ENCODE assay signal across 9 mouse cellular contexts in genomic region chr4:156033476-156034119, GRCm38 (mm10). TPM values are rescaled to one million over a fixed set of nuclear protein-coding genes. Genes with fewer than 3 reads are reported as not detected.
A peak's percentile ranks its signal among the peaks of the same experiment; 100 is the strongest.
DNase-seq lines count a peak whose midpoint lies in the region; ATAC-seq and TF ChIP-seq lines count a peak whose summit lies in the region.
"Had no signal": no experiment of that assay in that cellular context is flagged by ENCODE, and none has a peak within 500 bp of the region (broad histone marks: within the 10 kb centered on the region; RNA-seq: fewer than 3 reads in every experiment).

No protein-coding gene starts in this region.

- no peaks in the 10 kb centered on the region for H3K27me3 ChIP-seq in kidney, adult 2 months (replicated peaks; ENCODE audit: control insufficient read depth, insufficient read depth, low read length)
- peaks cover 8% of the 10 kb centered on the region; the same call in 1 of the 2 replicates for H3K27me3 ChIP-seq in kidney, embryonic 16.5 days (ENCODE audit: insufficient read depth, low read length)
- H3K27me3 ChIP-seq in G1E (ENCODE audit: insufficient read depth, low read length) = peaks cover 30% of the 10 kb centered on the region
- H3K27me3 ChIP-seq in megakaryocyte, embryonic 14.5 days (replicated peaks) = peaks cover 21% of the 10 kb centered on the region

- no peaks in the 10 kb centered on the region for H3K9me3 ChIP-seq in kidney, embryonic 16.5 days (ENCODE audit: low read length)
- H3K9me3 ChIP-seq in G1E (replicated peaks) = no peaks in the 10 kb centered on the region
- no peaks in the 10 kb centered on the region for H3K9me3 ChIP-seq in megakaryocyte, embryonic 14.5 days
- H3K9me3 ChIP-seq: heart, embryonic 13.5 days had no signal

- H3K4me1 ChIP-seq in kidney, adult 2 months (ENCODE audit: control insufficient read depth, insufficient read depth, low read length) = peaks cover 15% of the 10 kb centered on the region
- H3K4me1 ChIP-seq in kidney, embryonic 16.5 days (ENCODE audit: insufficient read depth, low read length) = peaks cover 34% of the 10 kb centered on the region
- H3K4me1 ChIP-seq in G1E (ENCODE audit: insufficient read depth, low read depth, low read length) = peaks cover 15% of the 10 kb centered on the region
- H3K4me1 ChIP-seq in megakaryocyte, embryonic 14.5 days = peaks cover 74% of the 10 kb centered on the region

- TF ChIP-seq CTCF in kidney, adult 2 months (conservative IDR thresholded peaks at IDR 0.05; ENCODE audit: insufficient read depth, insufficient read length, low read depth, low read length) = peak; percentile 74
- peak; percentile 38; the same call in 1 of the 2 replicates for TF ChIP-seq CTCF in G1E (IDR thresholded peaks at IDR 0.05; ENCODE audit: low read depth, low read length)

- 32% methylated on average over 6 of the region's 6 CpGs for WGBS in kidney, adult 2 months
- 40% methylated on average over 6 of the region's 6 CpGs for WGBS in kidney, embryonic 16.5 days

- DNase-seq in kidney, adult 2 months = peak; percentile 61
- peak; percentile 21 for DNase-seq in G1E (ENCODE audit: low spot score)
- DNase-seq in cerebellum, adult 9-10 months = peak; percentile 65
- peak; percentile 46 to 69 for DNase-seq in heart, postnatal 14 days
- DNase-seq in thymus, postnatal 36 days = peak; percentile 58 to 71
- no peak for DNase-seq in left cerebral cortex, adult 9 months (ENCODE audit: low spot score in 2 of 2)

- no peak for ATAC-seq in kidney, embryonic 16.5 days (ENCODE audit: low FRiP score, low TSS enrichment)
- ATAC-seq in G1E (ENCODE audit: extremely low read depth, insufficient number of reproducible peaks, low FRiP score, poor library complexity, severe bottlenecking) = peak; percentile 34; the same call in 1 of the 2 replicates

- intact Hi-C loops in heart, postnatal 14 days (cut with DNase I) = loop anchor here (2.0 to 5.0 kb wide), 3 partner anchors 41 to 79 kb away; partner anchors contain the start of genes B3galt6, C1qtnf12 and Sdf4

- H3K9ac ChIP-seq in kidney, embryonic 16.5 days (replicated peaks; ENCODE audit: low read length) = no peak overlapping the region
- H3K9ac ChIP-seq: heart, embryonic 13.5 days had no signal

- no peak for TF ChIP-seq POLR2A in kidney, adult 2 months (IDR thresholded peaks at IDR 0.05; ENCODE audit: low read depth, low read length)

- H3K4me3 ChIP-seq in kidney, adult 2 months (ENCODE audit: insufficient read depth, low read depth, low read length) = no peak overlapping the region
- H3K4me3 ChIP-seq in kidney, embryonic 16.5 days (ENCODE audit: low read length) = no peak overlapping the region
- no peak overlapping the region for H3K4me3 ChIP-seq in G1E (ENCODE audit: low read depth, low read length)
- H3K4me3 ChIP-seq in megakaryocyte, embryonic 14.5 days (replicated peaks) = peak overlapping the region; percentile 95
- H3K4me3 ChIP-seq: heart, embryonic 13.5 days had no signal

- no peaks in the 10 kb centered on the region for H3K36me3 ChIP-seq in kidney, adult 2 months (ENCODE audit: control insufficient read depth, insufficient read depth, low read length)
- H3K36me3 ChIP-seq in kidney, embryonic 16.5 days (ENCODE audit: insufficient read depth, low read length) = peaks cover 6% of the 10 kb centered on the region
- no peaks in the 10 kb centered on the region for H3K36me3 ChIP-seq in G1E (replicated peaks)
- peaks cover 22% of the 10 kb centered on the region for H3K36me3 ChIP-seq in megakaryocyte, embryonic 14.5 days (replicated peaks; ENCODE audit: low read length)

- no peak overlapping the region for H3K4me2 ChIP-seq in kidney, embryonic 16.5 days (replicated peaks; ENCODE audit: low read depth, low read length)
- H3K4me2 ChIP-seq: heart, embryonic 13.5 days had no signal

- peak overlapping the region; percentile 14 for H3K27ac ChIP-seq in kidney, adult 2 months (ENCODE audit: insufficient read depth, low read depth, low read length)
- no peak overlapping the region for H3K27ac ChIP-seq in kidney, embryonic 16.5 days (ENCODE audit: low read length)

RNA-seq across cellular contexts. Expression of gene Tnfrsf18, which starts 7.6 kb away (rescaled TPM):
- 0.95 and 4.0 TPM in 2 replicates for polyA plus RNA-seq in kidney, adult 2 months (2012; rRNA removed)
- 1.3 and 2.5 TPM in 2 replicates for polyA plus RNA-seq in kidney, embryonic 16.5 days (2015; fragmentation: Nextera tagmentation; extraction: Ambion mirVana)
- total RNA-seq in G1E (2014; fragmentation: Nextera tagmentation) (not detected in 2 replicates), G1E (2017) (0.22 TPM in 1 of 2 replicates, not detected in the other)
- not detected in 2 replicates for polyA plus RNA-seq in G1E (2012)
- under 1 TPM in 1 of 2 experiments, not detected in 1; 0.56 TPM for total RNA-seq in heart, postnatal 14 days (2021)
- 2.9 TPM in 1 of 2 replicates, not detected in the other for polyA plus RNA-seq in megakaryocyte, embryonic 14.5 days (2012; ENCODE audit: insufficient read depth, low replicate concordance)

RNA-seq across cellular contexts. Expression of gene Tnfrsf4, which starts 20.0 kb away (rescaled TPM):
- polyA plus RNA-seq in kidney, adult 2 months (2012; rRNA removed) = 1.6 and 3.8 TPM in 2 replicates
- polyA plus RNA-seq in kidney, embryonic 16.5 days (2015; fragmentation: Nextera tagmentation; extraction: Ambion mirVana) = 0.90 and 1.2 TPM in 2 replicates
- total RNA-seq in G1E (2014; fragmentation: Nextera tagmentation) (2.3 and 2.5 TPM in 2 replicates), G1E (2017) (1.2 and 3.1 TPM in 2 replicates)
- 0.58 and 1.1 TPM in 2 replicates for polyA plus RNA-seq in G1E (2012)
- total RNA-seq in heart, postnatal 14 days (2021) = under 1 TPM; 0.50 to 0.80 TPM
- 2.3 and 9.4 TPM in 2 replicates for polyA plus RNA-seq in megakaryocyte, embryonic 14.5 days (2012; ENCODE audit: insufficient read depth, low replicate concordance)

RNA-seq across cellular contexts. Expression of gene Ttll10, which starts 25.6 kb away (rescaled TPM):
- polyA plus RNA-seq in kidney, adult 2 months (2012; rRNA removed) = 20.7 and 27.5 TPM in 2 replicates
- 7.4 and 10.1 TPM in 2 replicates for polyA plus RNA-seq in kidney, embryonic 16.5 days (2015; fragmentation: Nextera tagmentation; extraction: Ambion mirVana)
- total RNA-seq in G1E (2014; fragmentation: Nextera tagmentation) (1.5 TPM in 1 of 2 replicates, not detected in the other), G1E (2017) (0.12 TPM in 1 of 2 replicates, not detected in the other)
- polyA plus RNA-seq in G1E (2012) = not detected in 2 replicates
- not detected for total RNA-seq in heart, postnatal 14 days (2021)
- not detected in 2 replicates for polyA plus RNA-seq in megakaryocyte, embryonic 14.5 days (2012; ENCODE audit: insufficient read depth, low replicate concordance)

RNA-seq across cellular contexts. Expression of gene Sdf4, which starts 40.9 kb away (rescaled TPM):
- 55.1 and 60.4 TPM in 2 replicates for polyA plus RNA-seq in kidney, adult 2 months (2012; rRNA removed)
- polyA plus RNA-seq in kidney, embryonic 16.5 days (2015; fragmentation: Nextera tagmentation; extraction: Ambion mirVana) = 173 and 182 TPM in 2 replicates
- total RNA-seq in G1E (2014; fragmentation: Nextera tagmentation) (51.0 and 94.4 TPM in 2 replicates), G1E (2017) (156 and 163 TPM in 2 replicates)
- 30.7 and 31.8 TPM in 2 replicates for polyA plus RNA-seq in G1E (2012)
- 10 to 100 TPM; 83.2 to 84.6 TPM for total RNA-seq in heart, postnatal 14 days (2021)
- 29.6 and 45.2 TPM in 2 replicates for polyA plus RNA-seq in megakaryocyte, embryonic 14.5 days (2012; ENCODE audit: insufficient read depth, low replicate concordance)

RNA-seq across cellular contexts. Expression of gene B3galt6, which starts 41.1 kb away (rescaled TPM):
- 4.5 and 5.0 TPM in 2 replicates for polyA plus RNA-seq in kidney, adult 2 months (2012; rRNA removed)
- 18.0 and 18.7 TPM in 2 replicates for polyA plus RNA-seq in kidney, embryonic 16.5 days (2015; fragmentation: Nextera tagmentation; extraction: Ambion mirVana)
- 3.6 and 5.1 TPM in 2 replicates for total RNA-seq in G1E (2014; fragmentation: Nextera tagmentation)
- total RNA-seq in G1E (2017) = 11.6 and 11.7 TPM in 2 replicates
- polyA plus RNA-seq in G1E (2012) = 4.1 and 4.2 TPM in 2 replicates
- 1 to 10 TPM; 2.0 to 2.7 TPM for total RNA-seq in heart, postnatal 14 days (2021)
- 3.3 and 5.3 TPM in 2 replicates for polyA plus RNA-seq in megakaryocyte, embryonic 14.5 days (2012; ENCODE audit: insufficient read depth, low replicate concordance)

Comparison
In these comparisons a context has a peak if more than half of its experiments do, and no peak if none do; other contexts are left out.
1. DNase-seq: peak in kidney, adult 2 months (single experiment), G1E (single experiment), cerebellum, adult 9-10 months (single experiment), heart, postnatal 14 days (2 of 2) and thymus, postnatal 36 days (2 of 2); none in left cerebral cortex, adult 9 months (0 of 2).